Mouse (Mus musculus) T-cell, adult 2 months (primary cell): Measurements from ENCODE around the gene Cebpa.
A peak's percentile ranks its signal among the peaks of the same experiment; 100 is the strongest.

Source experiments
- DNase-seq: peaks from one replicate; pipeline ENCODE4 v3.0.0; 2022; ENCODE audit warnings: low spot score

Cebpa gene

GRCm38 (mm10) chr7:35146269-35146668 is 27.2 kb downstream of the Cebpa start:
- DNase-seq = no peak

- no peak for DNase-seq
These were observed 30.7 kb downstream of the Cebpa start for GRCm38 (mm10) chr7:35149616-35150433.

- DNase-seq = no peak
These were observed 31.8 kb downstream of the Cebpa start for GRCm38 (mm10) chr7:35150860-35151259.

- DNase-seq = no peak
These were observed 35.4 kb downstream of the Cebpa start for GRCm38 (mm10) chr7:35154449-35154848.

- DNase-seq = no peak
These were observed 37.7 kb downstream of the Cebpa start for GRCm38 (mm10) chr7:35156561-35157477.

- DNase-seq = no peak
These were observed 38.4 kb downstream of the Cebpa start for GRCm38 (mm10) chr7:35157512-35157911.

GRCm38 (mm10) chr7:35162443-35162842 is 43.4 kb downstream of the Cebpa start:
- DNase-seq = no peak

- no peak for DNase-seq
These were observed 44.5 kb downstream of the Cebpa start for GRCm38 (mm10) chr7:35163600-35163999.

- DNase-seq = no peak
These were observed 45.0 kb downstream of the Cebpa start for GRCm38 (mm10) chr7:35164131-35164530.

GRCm38 (mm10) chr7:35166988-35167387 is 47.9 kb downstream of the Cebpa start:
- DNase-seq = no peak

GRCm38 (mm10) chr7:35167925-35168324 is 48.8 kb downstream of the Cebpa start:
- DNase-seq = no peak

- peak; percentile 52 for DNase-seq
These were observed 50.2 kb downstream of the Cebpa start for GRCm38 (mm10) chr7:35169341-35169740.
